Mouse (Mus musculus): ENCODE measurements at regions not wholly inside any gene's neighbourhood (a gene's known extent, or its start where the extent isn't known, plus 50 kb on each side); places are given as distances from the start of the nearest gene placed in this dataset.

DNA sequence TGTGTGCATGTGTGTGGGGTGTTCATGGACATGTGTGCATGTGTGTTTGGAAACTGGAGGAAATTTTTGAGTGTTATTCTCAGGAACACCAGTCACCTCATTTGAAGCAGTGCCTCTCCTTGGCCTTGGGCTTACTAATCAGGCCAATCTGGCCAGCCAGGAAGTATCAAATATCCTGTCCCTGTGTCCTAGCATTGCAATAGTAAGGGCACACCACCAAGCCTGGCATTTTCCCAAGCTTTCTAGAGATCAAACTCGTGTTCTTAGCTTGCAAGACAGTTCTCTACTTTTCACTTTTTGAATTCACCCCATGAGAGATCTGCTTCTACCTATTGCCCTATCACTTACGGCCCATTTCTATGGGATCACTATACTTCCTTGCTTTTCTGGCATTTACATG is 376.7 kb downstream of the 9330182O14Rik start:
- Histone ChIP-seq H3K36me3 (replicated peaks; ENCODE audit: control insufficient read depth, insufficient read depth, low read length) (no peaks in the 10 kb centered on the region), H3K4me1 (ENCODE audit: control insufficient read depth, insufficient read depth) (no peaks in the 10 kb centered on the region), H3K4me2 (ENCODE audit: low read depth, low read length) (no peak overlapping the region), H3K9me3 (replicated peaks; ENCODE audit: control insufficient read depth, low read length) (no peaks in the 10 kb centered on the region), H3K4me3 (ENCODE audit: low read depth, low read length) (no peak overlapping the region), H3K9ac (replicated peaks; ENCODE audit: low read depth, low read length) (no peak overlapping the region), H3K27ac (ENCODE audit: low read depth) (no peak overlapping the region), H3K27me3 (ENCODE audit: control insufficient read depth, insufficient read depth, low read length) (no peaks in the 10 kb centered on the region)
- TF ChIP-seq CTCF (IDR thresholded peaks at IDR 0.05; ENCODE audit: low read depth) (no peak), EP300 (IDR thresholded peaks at IDR 0.05; ENCODE audit: low read depth) (no peak)
- WGBS = 61% methylated on average over 2 of the region's 2 CpGs
- DNase-seq (ENCODE audit: low spot score) (no peak), ATAC-seq (ENCODE audit: insufficient read depth, low read depth) (no peak)

DNA sequence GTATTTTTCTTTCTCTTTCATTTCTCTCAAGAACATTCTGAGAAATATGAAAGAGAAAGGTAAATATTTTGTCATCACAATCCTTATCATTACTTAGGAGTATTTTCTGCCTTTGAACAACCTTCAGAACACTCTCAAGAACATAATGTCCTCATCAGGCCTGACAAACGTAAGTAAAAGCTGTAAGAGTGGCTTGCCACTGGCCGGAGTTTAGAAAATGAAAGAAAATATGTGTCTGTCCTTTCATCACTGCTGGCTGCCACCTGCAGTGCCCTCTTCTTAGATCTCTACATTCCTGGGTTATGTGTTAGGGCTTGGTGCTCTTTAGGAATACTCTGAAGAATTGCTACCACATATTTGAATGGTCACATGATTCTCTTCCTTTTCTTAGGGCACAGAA is 390.2 kb downstream of the 9330182O14Rik start:
- Histone ChIP-seq H3K9me3 (replicated peaks; ENCODE audit: control insufficient read depth, low read length) (no peaks in the 10 kb centered on the region), H3K9ac (replicated peaks; ENCODE audit: low read depth, low read length) (no peak overlapping the region), H3K4me1 (ENCODE audit: control insufficient read depth, insufficient read depth) (no peaks in the 10 kb centered on the region), H3K4me3 (ENCODE audit: low read depth, low read length) (no peak overlapping the region), H3K4me2 (ENCODE audit: low read depth, low read length) (no peak overlapping the region), H3K27me3 (ENCODE audit: control insufficient read depth, insufficient read depth, low read length) (no peaks in the 10 kb centered on the region), H3K36me3 (replicated peaks; ENCODE audit: control insufficient read depth, insufficient read depth, low read length) (no peaks in the 10 kb centered on the region), H3K27ac (ENCODE audit: low read depth) (no peak overlapping the region)
- DNase-seq (ENCODE audit: low spot score) (no peak), ATAC-seq (ENCODE audit: insufficient read depth, low read depth) (no peak)
- WGBS = 55% methylated on average over 2 of the region's 2 CpGs
- TF ChIP-seq CTCF (IDR thresholded peaks at IDR 0.05; ENCODE audit: low read depth) = no peak
- no peak for TF ChIP-seq EP300 (IDR thresholded peaks at IDR 0.05; ENCODE audit: low read depth)

GRCm38 (mm10) chr15:40533451-40533873 is 399.3 kb downstream of the 9330182O14Rik start:
- DNase-seq (ENCODE audit: low spot score) (no peak), ATAC-seq (ENCODE audit: insufficient read depth, low read depth) (no peak)
- H3K4me1 ChIP-seq (ENCODE audit: control insufficient read depth, insufficient read depth) = no peaks in the 10 kb centered on the region; the same call in 1 of the 2 replicates
- no peak overlapping the region for H3K4me3 ChIP-seq (ENCODE audit: low read depth, low read length)
- no peak overlapping the region for H3K27ac ChIP-seq (ENCODE audit: low read depth)
- no peak overlapping the region for H3K9ac ChIP-seq (replicated peaks; ENCODE audit: low read depth, low read length)
- H3K9me3 ChIP-seq (replicated peaks; ENCODE audit: control insufficient read depth, low read length) = no peaks in the 10 kb centered on the region
- no peaks in the 10 kb centered on the region for H3K27me3 ChIP-seq (ENCODE audit: control insufficient read depth, insufficient read depth, low read length)
- 71% methylated on average over 8 of the region's 8 CpGs for WGBS
- no peak overlapping the region for H3K4me2 ChIP-seq (ENCODE audit: low read depth, low read length)
- TF ChIP-seq EP300 (IDR thresholded peaks at IDR 0.05; ENCODE audit: low read depth) (no peak), CTCF (IDR thresholded peaks at IDR 0.05; ENCODE audit: low read depth) (no peak)
- no peaks in the 10 kb centered on the region for H3K36me3 ChIP-seq (replicated peaks; ENCODE audit: control insufficient read depth, insufficient read depth, low read length)

GRCm38 (mm10) chr15:40561661-40562060 is 427.5 kb downstream of the 9330182O14Rik start:
- Histone ChIP-seq H3K4me3 (ENCODE audit: low read depth, low read length) (no peak overlapping the region), H3K36me3 (replicated peaks; ENCODE audit: control insufficient read depth, insufficient read depth, low read length) (no peaks in the 10 kb centered on the region), H3K27ac (ENCODE audit: low read depth) (no peak overlapping the region), H3K9ac (replicated peaks; ENCODE audit: low read depth, low read length) (no peak overlapping the region), H3K4me2 (ENCODE audit: low read depth, low read length) (no peak overlapping the region), H3K9me3 (replicated peaks; ENCODE audit: control insufficient read depth, low read length) (no peaks in the 10 kb centered on the region), H3K4me1 (ENCODE audit: control insufficient read depth, insufficient read depth) (no peaks in the 10 kb centered on the region), H3K27me3 (ENCODE audit: control insufficient read depth, insufficient read depth, low read length) (no peaks in the 10 kb centered on the region)
- TF ChIP-seq EP300 (IDR thresholded peaks at IDR 0.05; ENCODE audit: low read depth) = no peak
- TF ChIP-seq CTCF (IDR thresholded peaks at IDR 0.05; ENCODE audit: low read depth) = no peak
- WGBS = 75% methylated on average over 2 of the region's 2 CpGs
- DNase-seq (ENCODE audit: low spot score) (no peak), ATAC-seq (ENCODE audit: insufficient read depth, low read depth) (no peak)

DNA sequence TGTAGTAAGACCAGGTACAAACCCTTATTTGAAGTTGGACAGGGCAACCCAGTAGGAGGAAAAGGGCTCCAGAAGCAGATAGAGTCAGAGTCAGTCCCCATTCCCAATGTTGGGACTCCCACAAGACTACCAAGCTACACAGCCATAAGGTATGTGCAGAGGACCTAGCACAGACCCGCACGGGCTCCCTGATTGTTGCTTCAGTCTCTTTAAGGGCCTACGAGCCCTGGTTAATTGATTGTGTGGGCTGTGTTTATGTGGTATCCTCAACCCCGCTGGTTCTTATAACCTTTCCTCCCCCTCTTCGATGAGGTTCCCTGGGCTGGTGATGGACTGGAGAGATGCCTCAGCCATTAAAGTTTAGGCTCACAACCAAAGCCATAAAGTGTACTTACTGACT is 431.6 kb downstream of the 9330182O14Rik start:
- H3K9me3 ChIP-seq (replicated peaks; ENCODE audit: control insufficient read depth, low read length) = no peaks in the 10 kb centered on the region
- ATAC-seq (ENCODE audit: insufficient read depth, low read depth) (no peak), DNase-seq (ENCODE audit: low spot score) (no peak)
- 67% methylated on average over 5 of the region's 5 CpGs for WGBS
- no peaks in the 10 kb centered on the region for H3K36me3 ChIP-seq (replicated peaks; ENCODE audit: control insufficient read depth, insufficient read depth, low read length)
- no peaks in the 10 kb centered on the region for H3K27me3 ChIP-seq (ENCODE audit: control insufficient read depth, insufficient read depth, low read length)
- no peak overlapping the region for H3K9ac ChIP-seq (replicated peaks; ENCODE audit: low read depth, low read length)
- no peak overlapping the region for H3K4me3 ChIP-seq (ENCODE audit: low read depth, low read length)
- TF ChIP-seq EP300 (IDR thresholded peaks at IDR 0.05; ENCODE audit: low read depth) (no peak), CTCF (IDR thresholded peaks at IDR 0.05; ENCODE audit: low read depth) (no peak)
- H3K4me2 ChIP-seq (ENCODE audit: low read depth, low read length) = no peak overlapping the region
- no peak overlapping the region for H3K27ac ChIP-seq (ENCODE audit: low read depth)
- H3K4me1 ChIP-seq (ENCODE audit: control insufficient read depth, insufficient read depth) = no peaks in the 10 kb centered on the region

GRCm38 (mm10) chr15:40566481-40566880 is 432.3 kb downstream of the 9330182O14Rik start:
- TF ChIP-seq EP300 (IDR thresholded peaks at IDR 0.05; ENCODE audit: low read depth) (no peak), CTCF (IDR thresholded peaks at IDR 0.05; ENCODE audit: low read depth) (no peak)
- no peak for ATAC-seq (ENCODE audit: insufficient read depth, low read depth)

More at GRCm38 (mm10) chr15:40566481-40566880, 432.3 kb downstream of the 9330182O14Rik start:
- 8% methylated on average over 4 of the region's 4 CpGs for WGBS
- Histone ChIP-seq H3K27me3 (ENCODE audit: control insufficient read depth, insufficient read depth, low read length) (no peaks in the 10 kb centered on the region), H3K4me3 (ENCODE audit: low read depth, low read length) (no peak overlapping the region), H3K4me2 (ENCODE audit: low read depth, low read length) (no peak overlapping the region), H3K36me3 (replicated peaks; ENCODE audit: control insufficient read depth, insufficient read depth, low read length) (no peaks in the 10 kb centered on the region), H3K27ac (ENCODE audit: low read depth) (no peak overlapping the region), H3K9ac (replicated peaks; ENCODE audit: low read depth, low read length) (no peak overlapping the region), H3K9me3 (replicated peaks; ENCODE audit: control insufficient read depth, low read length) (no peaks in the 10 kb centered on the region), H3K4me1 (ENCODE audit: control insufficient read depth, insufficient read depth) (no peaks in the 10 kb centered on the region)
- no peak for DNase-seq (ENCODE audit: low spot score)

Measured in heart, postnatal 0 days (tissue).